Mouse (Mus musculus) splenic B cell, adult 2 months (primary cell): Measurements from ENCODE around the gene Dedd2.

Source experiments
- DNase-seq: peaks from one replicate; pipeline ENCODE4 v3.0.0-alpha.2; 2011; ENCODE audit warnings: low read depth, low spot score
- H3K27me3 ChIP-seq: 2 replicates; pipeline ENCODE4 v1.6.1; 2012; ENCODE audit warnings: mild to moderate bottlenecking, low read length, moderate library complexity, mixed read lengths; ENCODE audit not compliant: control insufficient read depth, poor library complexity, insufficient read depth, severe bottlenecking
- H3K36me3 ChIP-seq: 2 replicates; pipeline ENCODE4 v1.6.1; 2012; ENCODE audit warnings: mild to moderate bottlenecking, low read length, moderate library complexity, mixed read lengths; ENCODE audit not compliant: control insufficient read depth, poor library complexity, insufficient read depth, severe bottlenecking

Gene Dedd2

DNA sequence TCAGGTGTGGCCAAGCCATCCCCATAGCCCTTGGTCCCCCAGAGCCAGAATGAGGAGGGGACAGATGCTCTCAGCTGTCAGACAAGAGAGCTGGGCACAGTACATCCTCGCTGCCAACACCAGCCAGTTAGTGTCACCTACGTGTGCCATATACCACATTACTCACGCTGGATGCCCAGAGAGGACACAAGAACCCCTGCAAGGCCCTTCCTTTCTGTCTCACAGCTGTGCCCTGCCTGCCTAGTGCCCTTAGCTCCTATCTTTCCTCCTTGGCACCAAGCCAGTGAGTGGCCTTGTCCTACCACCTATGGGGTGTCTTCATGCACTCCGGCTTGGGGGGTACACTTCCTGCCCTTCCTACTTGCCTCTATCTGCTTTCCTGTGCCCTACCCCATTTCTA lies 65.8 kb downstream of the Dedd2 start:
- no peak for DNase-seq
- H3K36me3 ChIP-seq = no peaks in the 10 kb centered on the region
- H3K27me3 ChIP-seq = no peaks in the 10 kb centered on the region

DNA sequence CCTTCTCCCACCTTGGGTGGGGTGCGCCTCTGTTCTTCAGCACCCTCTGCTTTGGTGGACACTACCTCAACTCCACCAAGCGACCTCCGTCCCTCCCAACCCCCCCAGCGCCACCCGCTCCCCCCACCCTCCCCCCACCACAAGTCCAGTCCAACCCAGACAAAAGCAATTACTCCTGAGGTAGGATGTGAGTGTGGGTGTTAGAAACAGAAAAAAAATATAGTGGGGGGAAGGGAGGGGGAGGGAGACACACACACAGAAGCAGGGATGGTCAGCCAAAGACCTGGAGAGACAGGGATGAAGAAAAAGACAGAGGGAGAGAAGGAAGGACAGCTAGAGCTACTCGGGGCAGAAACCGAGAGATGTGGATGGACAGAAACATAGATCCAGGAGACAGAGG lies 66.6 kb downstream of the Dedd2 start:
- no peaks in the 10 kb centered on the region for H3K27me3 ChIP-seq
- no peak for DNase-seq
- no peaks in the 10 kb centered on the region for H3K36me3 ChIP-seq

DNA sequence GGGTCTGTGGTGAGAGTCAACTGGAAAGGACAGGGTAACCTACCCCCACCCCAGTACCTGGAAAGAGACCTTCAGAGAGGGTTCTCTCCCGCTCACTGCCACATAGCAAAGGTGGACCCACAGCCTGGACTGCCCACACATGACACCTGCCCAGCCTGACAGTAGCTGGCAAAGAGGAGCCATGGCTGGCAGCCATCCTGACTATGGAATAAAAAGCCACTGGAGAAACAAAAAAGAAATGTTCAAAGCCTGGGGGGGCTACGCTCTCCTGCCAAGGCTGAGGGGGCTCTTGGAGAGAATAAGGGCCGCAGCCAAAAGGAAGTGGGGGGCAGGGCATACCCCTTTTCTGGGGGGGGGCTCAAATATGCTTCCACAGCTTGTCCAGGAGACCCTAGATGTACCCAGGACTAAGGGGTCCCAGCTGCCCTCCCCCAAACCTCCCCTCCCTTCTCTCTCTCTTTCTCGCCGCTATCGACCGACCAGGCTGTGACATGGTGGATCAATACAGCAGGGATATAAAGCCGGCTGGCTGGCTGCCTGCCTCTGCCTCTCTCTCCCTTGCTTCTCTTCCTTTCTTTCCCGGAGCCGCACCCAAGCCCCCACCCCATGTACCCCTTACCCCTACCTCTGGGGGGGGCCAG lies 68.4 kb downstream of the Dedd2 start:
- DNase-seq = no peak
- H3K27me3 ChIP-seq = no peaks in the 10 kb centered on the region
- H3K36me3 ChIP-seq = no peaks in the 10 kb centered on the region

DNA sequence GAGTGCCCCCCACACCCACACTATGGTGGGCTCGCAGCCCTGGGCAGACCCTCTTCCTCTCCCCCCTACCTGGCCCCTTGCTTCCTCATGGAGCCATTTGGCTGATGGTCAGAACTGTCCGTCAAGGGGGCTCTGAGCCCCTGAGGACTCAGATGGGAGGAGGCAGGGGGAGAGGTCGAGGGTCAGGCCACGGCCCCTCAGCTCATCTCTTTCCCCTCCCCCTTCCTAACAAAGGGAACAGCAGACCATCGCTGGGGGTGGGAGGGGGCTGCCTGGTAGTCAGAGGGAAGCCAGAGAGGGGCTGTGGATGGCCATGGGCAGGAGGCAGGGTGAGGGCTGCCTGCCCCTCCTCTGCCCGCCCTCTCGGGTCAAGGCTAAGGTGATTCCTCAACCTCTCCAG lies 69.4 kb downstream of the Dedd2 start:
- no peak for DNase-seq
- no peaks in the 10 kb centered on the region for H3K27me3 ChIP-seq
- H3K36me3 ChIP-seq = no peaks in the 10 kb centered on the region

DNA sequence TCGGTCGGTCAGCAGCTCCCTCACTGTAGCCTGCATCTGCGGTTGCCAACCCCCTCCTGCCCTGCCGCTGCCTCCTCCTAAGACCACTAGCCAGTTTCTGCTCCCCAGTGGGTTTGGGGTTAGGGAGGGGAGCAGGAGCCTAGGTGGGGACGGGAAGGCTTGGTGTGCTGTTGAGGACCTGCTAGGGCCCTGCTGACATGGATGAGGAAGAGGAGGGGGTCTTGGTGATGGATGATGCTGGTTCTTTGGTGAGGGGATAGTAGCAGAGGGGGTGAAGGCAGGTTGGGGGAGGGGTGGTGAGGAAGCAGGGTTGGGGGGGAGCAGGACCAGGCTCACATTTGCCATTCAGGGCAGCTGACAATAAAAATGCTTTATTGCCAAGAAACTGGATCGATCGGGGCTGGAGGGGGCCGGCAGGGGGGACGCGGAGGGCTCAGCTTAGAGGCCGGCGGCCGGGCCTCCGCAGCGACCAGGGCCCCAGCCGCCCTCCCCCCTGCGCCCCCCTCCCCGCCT lies 70.2 kb downstream of the Dedd2 start:
- no peaks in the 10 kb centered on the region for H3K36me3 ChIP-seq
- no peak for DNase-seq
- no peaks in the 10 kb centered on the region for H3K27me3 ChIP-seq
